Mouse (Mus musculus): Measurements from ENCODE around the gene Sv2a.
A peak's percentile ranks its signal among the peaks of the same experiment; 100 is the strongest.
"Not testable (repeated sequence)": the region's sequence is repeated elsewhere in the genome, so short reads cannot be mapped to it uniquely, and the experiment has no call there.

The Sv2a gene

DNA sequence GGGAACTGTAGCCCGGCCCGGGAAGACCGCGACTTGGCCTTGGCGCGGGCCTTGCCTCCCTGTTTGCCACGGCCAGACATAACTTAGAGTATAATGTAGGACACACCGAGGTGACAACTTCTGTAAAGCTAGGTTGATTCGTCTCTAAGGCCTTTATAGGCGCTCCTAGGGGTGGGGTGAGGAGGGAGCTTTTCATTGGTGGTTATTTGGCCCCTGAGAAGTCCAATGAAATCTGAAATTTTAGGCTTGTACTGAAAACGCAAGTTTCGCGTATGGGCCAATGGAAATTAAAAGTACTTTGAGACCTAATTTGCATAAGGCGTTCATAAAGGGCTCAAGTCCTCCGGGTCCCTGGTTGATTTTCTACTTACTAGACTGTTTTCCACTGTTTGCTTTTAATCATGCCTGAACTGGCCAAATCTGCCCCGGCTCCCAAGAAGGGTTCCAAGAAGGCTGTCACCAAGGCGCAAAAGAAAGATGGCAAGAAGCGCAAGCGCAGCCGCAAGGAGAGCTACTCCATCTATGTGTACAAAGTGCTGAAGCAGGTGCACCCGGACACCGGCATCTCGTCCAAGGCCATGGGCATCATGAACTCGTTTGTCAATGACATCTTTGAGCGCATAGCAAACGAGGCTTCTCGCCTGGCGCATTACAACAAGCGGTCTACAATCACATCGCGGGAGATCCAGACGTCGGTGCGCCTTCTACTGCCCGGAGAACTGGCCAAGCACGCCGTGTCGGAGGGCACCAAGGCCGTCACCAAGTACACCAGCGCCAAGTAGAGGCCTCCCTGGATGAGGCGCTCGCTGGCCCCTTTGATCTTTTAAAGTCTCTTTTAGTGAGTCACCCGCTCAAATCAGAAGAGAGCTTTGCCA is 40.1 kb downstream of the Sv2a start, which contains the start of the genes Hist2h2ac and Hist2h2be:
Gene Hist2h2ac (minus strand): TSS at position 116 of the 875 bp plus-strand sequence.
Gene Hist2h2be (plus strand): TSS at position 355 of the 875 bp plus-strand sequence.
- DNase-seq, result peak; percentile 95

DNA sequence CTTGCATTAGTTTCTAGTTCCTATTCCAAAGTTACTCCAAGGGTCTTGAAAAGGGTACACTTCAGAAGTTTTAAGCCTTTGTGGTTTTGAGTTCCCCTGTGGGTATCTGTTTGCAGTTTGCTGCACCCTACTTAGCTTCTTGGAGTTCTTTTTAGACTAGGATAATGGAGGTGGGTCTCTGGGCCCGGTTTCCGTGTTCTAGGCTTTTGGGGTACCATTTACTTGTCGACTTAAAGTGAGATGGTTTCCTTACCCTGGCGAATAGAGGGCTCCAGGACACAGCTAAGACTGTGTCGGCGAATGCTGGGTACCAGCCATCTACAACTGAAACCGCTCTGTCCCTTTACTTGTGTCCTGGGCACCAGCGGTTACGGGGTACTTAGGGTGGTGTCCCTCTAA is 40.7 kb downstream of the Sv2a start:
- no peak for DNase-seq

DNA sequence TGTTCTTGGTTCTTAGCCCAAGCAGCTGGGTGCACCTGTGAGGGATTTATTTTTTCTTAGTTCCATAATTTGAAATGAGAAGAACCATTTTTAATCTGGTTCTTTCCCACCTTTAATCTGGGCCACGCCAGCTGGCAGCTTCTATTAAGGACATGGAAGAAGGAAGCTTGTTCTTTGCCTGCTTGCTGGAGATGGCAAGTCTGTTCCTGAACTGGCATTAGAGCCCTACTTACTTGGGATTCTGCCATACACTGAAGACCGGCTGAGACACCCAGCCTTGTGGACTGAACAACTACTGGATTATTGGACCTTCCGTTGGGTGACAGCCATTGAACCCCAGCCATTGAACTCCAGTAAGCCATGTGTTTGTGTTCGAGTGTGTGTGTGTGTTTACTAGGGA is 41.8 kb downstream of the Sv2a start:
- DNase-seq, result no peak

DNA sequence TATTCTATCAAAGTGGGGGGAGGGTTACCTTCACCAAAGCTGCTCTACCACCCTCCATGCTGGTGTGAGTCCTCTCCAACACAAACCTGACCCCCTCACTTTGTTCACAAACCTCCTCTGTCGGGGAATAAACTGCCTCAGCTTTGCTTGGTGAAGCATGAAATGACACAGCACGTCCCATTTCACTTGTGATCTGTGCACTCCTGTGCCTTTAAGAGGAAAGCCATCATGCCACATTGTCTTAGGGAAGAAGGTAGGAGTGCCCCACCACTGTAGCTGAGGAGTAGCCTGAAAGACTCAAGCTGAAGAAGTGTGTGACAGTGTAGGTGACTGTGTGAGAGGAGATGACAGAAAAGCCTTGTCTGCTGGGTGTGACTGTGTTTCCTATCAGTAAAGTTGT is 44.5 kb downstream of the Sv2a start:
- DNase-seq, result peak; percentile 47

DNA sequence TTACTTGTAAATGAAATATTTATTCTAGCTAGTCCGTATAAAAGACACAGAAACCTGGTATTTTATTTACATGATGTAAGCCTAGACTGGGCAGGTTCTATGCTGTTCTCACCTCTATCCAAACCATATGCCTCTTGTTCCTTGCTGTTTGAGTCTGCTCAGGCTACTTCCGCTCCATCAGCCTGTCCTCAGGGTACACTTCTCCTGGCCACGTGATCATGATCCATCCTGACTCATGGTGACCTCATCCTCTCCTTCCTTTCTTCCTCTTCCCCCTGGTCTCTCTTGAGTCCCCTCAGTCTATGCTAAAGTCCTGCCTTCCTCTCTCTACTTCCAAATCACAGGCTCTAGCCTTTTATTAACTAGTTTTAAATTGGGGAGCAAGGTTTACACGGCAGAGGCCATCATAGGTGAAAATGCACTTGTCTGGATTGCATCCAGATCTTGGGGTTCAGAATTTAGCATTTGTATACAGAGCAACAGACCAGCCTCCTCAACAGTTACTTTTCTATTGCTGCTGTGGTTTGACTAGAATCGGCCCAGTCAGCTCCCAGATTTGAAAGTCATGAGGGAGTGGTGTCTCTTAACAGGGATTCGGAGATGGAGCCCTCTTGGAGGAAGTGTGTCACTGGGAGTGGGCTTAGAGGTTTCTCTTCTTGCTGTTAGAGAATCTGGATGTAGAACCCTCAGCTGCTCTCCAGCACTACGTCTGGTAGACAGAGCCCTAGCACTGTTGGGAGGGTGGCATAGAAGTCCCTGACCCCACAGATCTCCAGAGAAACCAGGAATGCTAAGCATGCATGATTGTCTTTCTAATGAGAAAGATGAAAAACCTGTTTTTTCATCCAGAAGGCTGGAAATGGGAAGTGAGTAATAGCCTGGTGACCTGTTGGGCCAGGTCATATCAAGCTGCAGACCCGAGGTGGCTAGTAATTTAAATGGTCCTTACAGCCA is 46.0 kb downstream of the Sv2a start:
- peak; percentile 39 for DNase-seq

DNA sequence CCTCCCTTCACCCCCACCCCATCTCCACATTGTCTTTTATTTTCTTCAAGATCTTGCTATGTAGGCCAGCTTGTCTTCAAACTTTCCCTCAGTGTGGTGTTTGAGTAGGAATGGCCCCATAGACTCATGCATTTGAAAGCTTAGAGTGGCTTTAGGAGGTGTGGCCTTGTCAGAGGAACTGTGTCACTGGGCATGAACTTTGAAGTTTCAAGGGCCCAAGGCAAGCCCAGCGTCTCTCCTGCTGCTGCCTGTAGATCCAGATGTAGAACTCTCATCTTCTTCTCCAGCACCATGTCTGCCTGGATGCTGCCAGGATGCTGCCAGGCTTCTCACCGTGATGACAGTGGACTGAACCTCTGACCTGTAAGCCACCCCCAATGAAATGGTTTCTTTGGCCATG is 47.9 kb downstream of the Sv2a start:
- no peak for DNase-seq

DNA sequence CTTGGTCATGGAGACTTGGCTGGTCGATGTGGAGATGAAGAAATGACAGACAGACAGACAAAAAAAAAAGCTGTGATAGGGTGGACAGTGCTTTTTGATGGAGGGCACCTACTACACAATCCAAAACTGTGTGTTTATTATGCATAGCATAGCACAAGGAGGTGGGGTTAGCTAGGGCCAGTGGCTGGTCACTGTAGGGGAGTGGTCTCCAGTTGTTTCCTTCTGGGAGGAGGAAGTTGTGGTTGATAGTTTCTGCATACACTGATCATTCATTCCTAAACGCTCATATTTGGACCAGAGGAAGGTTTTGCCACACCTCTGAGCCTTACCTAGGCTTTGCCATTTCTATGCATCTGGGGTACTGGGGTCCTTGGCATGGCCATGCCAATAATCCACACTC is 49.5 kb downstream of the Sv2a start:
- no peak for DNase-seq

DNA sequence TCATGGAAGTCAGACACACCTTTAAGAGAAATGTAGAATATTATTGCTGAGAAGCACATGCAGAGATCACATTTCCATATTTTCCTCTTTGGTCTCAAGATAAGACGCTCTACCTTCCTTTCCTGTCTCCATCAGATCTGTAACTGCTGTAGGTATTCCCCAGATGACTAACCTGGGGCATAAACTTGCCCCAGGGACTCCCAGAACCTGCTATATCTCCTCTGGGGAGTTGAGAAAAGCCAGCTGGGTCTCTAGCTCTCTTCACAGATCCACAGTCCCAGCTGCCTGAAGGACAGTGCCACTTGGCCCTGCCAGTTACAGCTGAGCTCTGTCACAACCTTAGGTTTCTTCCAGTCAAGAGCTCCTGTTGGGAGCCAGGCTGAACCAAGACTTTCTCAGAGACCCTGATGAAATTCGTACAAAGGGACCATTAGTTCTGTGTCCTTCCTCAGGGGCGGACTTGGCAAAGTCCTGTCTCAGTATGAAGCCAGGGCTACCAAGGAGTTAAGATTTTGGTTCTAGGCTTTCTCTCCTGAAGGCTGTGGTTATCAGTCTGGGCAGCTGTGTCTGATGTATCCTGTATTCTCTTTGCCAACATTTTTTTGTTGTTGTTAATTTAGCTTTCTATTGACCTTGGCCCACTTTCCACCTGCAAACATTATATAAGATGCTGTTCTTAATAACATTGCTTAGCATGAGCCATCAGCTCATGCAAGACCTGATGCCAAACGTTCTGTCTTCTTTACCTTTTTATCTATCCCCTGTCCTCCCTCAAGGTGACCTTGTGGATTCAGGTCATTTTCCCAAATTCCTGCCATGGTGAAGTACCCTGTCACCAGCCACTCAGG is 50.2 kb downstream of the Sv2a start:
- DNase-seq, result no peak

DNA sequence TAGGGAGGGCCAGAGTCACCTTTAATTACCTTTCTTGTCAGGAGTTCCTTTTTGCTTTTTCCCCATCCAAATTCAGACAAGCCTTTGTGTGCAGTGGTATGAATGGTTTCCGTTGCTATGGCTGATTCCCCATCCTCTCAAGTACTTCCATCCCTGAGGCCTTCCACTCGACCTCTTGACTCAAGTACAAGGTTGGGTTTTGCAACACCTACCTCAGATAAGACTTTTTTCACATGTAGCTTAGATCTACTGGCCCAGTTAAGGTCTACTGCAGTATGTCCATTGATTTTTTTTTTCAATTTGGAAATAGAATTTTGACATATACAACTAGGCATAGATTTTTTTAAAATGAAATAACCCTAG is 50.8 kb downstream of the Sv2a start:
- DNase-seq, result no peak

DNA sequence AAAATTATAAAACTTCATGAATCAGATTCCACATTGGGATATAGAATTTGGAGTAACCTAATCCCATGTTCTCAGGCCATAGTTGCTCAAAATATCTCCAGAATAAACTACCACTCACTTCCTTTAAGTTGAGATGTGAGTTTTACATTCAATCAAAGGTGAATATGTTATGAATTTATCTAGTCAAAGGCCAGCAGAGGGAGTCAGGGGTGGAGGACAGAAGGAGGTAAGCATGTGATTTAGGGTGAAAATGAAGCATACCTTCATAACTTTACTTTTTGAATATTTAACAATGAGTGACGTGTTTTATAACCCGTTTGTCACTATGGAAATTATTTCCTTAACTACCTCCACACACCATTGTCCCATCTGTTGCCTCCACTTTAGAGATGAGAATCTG is 54.0 kb downstream of the Sv2a start:
- DNase-seq, result no peak

DNA sequence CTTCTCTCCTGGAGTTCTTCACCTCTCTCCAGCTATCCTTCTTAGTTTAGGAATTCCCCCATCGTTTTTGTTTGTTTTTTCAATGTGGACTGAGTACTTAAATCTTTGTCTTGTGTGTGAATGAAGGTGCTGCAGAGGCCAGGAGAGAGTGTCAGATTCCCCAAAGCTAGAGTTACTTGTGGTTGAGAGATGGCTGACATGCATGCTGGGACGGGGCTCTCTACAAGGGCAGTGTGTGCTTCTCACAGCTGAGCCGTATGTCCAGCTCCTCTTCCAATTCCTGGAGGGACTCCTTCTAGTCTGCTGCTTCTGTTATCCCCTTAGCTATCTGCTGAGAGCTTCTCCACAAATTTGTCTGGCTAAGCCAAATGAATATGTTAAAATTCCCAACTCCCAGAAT is 54.9 kb downstream of the Sv2a start:
- DNase-seq, result peak; percentile 15

DNA sequence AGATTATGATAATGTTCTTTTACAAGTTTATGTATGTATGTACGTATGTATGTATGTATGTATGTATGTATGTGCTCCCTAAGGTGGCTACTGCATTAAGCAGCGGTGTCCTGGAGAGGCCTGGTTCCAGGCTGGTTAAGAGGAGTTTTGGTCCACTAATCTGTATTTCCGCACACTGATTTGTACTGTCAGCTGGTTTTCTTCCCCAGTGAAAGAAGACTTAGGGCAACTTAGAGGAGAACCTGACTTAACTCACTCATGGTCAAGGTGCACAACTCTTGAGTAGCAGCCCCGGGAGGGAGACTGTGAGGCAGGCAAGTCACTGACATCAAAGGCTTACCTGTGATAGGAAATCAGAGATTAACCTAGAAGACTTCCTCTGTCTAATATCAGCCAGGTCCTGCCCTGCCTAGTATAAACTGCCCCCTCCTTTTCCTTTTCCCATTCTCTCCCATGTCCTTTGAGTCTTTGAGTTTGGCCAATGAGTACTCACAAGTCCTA is 55.9 kb downstream of the Sv2a start:
- DNase-seq, result no peak

DNA sequence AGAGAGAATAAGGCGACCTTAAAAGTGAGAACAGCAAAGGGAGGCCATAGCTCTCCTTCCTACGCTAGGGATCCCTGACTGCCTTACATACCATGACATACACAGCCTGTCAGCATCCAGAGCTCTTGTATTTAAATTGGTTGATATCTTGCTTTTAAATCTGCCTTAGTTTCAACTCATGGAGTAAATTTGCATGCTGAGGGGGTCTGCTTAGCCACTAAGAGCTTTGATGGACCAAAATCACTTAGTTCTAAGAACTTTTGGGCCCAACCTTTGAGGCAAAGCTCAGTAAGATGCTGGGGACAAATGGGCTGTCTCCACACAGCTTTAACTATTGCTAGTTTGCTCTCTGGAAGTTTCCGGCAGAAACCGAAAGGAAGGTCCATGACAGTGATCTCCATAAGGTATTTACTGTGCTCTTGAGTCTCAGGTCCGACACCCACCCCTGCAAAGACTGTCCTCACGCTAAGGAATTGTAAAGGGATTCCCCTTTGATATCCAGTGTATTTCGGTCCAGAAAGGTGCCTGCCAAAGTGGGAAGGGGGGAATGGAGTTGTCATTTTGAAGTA is 56.5 kb downstream of the Sv2a start:
- peak; percentile 40 for DNase-seq

DNA sequence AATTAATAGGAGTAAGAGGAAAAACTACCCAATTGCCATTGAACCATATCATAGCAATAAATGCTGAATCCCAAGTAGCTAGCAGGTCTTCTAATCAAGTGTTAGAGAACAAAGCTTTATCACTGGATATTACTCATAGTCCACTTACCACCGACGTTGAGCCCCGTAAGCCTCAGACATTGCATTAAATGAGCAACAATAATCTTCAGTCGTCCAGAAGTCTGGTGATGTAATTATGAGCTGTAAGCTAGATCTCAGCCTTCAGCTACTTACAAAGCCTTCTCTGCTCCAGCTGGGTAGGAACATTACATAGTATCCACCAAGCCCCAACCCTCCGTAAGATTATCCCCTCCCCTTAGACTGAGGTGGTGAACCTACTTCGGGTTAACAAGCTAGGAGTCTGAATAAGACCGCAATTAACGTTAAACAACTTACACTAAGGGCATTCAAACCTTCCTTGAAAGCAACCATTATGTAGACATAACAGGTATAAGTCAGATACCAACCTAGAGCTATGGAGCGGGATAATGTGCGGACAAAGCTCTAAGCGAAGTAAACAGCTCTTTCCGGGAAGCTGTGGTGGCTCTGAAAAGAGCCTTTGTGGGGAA is 57.1 kb downstream of the Sv2a start:
- peak; percentile 73 for DNase-seq

DNA sequence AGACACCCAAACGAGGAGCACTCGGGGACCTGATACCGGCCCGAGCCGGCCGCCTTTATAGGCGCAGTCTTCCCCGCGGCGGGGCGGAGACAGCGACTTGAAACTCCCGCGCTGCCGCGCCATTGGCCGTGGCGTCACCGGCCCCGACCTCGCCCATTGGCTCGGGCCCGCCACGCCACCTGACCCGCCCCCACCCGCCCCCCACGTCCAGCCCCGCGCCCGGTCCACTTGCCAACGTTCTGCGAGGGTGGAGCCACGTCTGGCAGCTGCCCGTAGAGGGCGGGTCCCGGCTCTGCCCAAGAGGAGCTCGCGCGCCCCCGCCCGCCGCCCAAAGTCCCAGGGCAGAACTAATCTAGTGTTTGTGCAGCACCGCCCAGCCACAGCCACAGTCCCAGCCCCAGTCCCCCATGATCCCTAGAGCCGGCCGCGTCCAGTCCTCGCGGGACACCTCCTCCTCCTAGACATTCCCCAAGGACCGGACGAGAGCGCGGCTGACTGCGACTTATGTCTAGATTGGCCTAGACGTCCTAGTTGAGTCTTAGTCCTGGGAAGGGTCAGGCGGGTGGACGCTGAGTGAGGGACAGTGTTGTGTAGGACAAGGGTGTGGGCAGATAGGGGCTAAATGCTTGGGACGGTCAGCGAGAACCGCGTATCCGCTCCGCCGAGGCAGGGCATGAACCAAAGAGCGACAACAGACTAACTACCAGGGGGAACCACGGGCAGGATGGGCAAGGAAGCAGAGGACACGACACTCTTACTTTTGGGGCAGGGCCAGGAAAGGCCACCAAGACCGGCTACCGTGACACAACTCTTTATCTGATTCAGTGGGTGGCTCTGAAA is 58.2 kb downstream of the Sv2a start, which contains the start of gene Hist2h3c2:
Gene Hist2h3c2 (minus strand): TSS at position 174 of the 840 bp plus-strand sequence.
- DNase-seq, result not testable (repeated sequence)

DNA sequence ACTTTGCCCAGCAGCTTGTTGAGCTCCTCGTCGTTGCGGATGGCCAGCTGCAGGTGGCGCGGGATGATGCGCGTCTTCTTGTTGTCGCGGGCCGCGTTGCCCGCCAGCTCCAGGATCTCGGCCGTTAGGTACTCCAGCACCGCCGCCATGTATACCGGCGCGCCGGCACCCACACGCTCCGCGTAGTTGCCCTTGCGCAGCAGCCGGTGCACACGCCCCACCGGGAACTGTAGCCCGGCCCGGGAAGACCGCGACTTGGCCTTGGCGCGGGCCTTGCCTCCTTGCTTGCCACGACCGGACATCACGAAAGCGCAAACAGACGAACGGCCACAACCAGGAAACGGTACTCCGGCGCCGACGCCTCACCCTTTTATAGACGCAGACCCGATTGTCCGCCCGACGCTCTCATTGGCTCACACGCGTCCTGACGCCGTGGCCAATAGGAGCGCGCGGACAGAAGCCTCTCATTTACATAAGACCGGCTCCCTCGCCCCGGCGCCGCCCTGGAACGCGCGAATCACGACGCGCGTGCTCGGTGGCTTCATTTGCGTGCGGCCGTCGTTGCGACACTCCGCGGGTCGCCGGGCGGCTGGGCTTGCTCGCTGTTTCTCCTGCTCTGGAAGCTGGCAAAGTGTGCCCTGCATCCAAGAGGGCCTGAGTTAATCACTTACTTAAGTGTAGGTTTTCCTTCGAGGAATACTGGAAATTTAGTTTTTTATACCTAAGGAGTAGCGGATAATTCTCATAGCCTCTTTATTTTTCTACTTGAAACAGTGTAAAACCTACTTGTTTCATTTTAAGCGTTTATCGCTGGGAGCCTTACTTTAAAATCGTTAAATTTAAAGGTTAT is 59.2 kb downstream of the Sv2a start, which contains the start of gene Hist2h2aa2:
Gene Hist2h2aa2 (minus strand): TSS at position 328 of the 850 bp plus-strand sequence.
- DNase-seq, result peak; percentile 86

DNA sequence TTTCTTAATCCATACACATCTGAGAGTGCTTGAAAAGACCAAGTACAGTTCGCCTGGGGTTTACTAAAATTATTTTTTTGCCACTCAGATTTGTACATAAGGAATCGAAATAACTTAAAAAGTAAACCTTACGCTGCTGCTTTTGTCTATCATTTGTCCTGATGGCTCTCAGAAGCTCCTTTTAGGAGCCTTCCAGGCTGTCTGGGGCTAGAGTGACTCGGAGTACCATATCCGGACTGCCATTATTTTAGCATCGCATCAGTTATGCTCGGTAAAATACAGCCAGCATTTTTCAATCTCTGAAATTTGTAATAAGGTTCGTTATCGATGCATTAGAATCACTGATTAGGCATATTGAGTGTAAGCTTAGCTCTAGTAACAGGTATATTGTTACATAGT is 59.8 kb downstream of the Sv2a start:
- no peak for DNase-seq

DNA sequence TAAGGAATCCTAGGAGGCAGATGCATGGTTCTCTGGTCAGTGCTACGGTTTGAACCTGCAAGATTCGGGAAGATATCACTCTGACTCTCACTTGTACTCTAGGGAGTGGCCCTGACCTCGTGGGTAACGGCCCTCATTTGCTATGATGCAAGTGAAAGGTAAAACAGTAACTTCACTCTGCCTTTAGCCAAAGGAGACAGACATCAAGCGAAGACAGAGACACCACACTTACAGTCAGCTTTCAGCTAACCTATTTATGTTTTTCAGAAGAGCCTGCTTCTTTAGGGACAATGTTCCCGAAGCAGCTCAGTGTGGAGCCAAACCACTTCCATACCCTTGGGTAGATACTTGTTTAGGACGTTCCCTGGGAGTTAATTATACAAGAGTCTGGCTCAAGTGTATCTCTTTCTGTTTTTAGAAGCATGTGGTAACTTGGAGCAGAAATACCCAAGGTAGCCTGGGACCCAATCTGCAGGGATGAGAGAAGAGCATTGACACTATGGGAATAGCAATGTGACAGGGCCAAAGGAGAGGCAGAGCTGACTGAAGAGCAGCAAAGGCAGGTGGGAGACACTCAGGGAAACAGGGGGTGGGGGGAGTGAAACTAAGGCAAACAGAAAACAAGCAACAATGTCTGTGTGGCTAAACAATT is 63.1 kb downstream of the Sv2a start:
- DNase-seq, result no peak

All from retina, postnatal 1 day (tissue).